14 mouse cellular contexts compared by ENCODE assay signal in genomic region chr4:55415864-55416263, GRCm38 (mm10).
DNase-seq lines count a peak whose midpoint lies in the region; ATAC-seq and TF ChIP-seq lines count a peak whose summit lies in the region.
"Had no signal": no experiment of that assay in that cellular context is flagged by ENCODE, and none has a peak within 500 bp of the region (broad histone marks: within the 10 kb centered on the region; RNA-seq: fewer than 3 reads in every experiment).

No protein-coding gene starts in this region.

- no peak overlapping the region for H3K9ac ChIP-seq in midbrain, embryonic 14.5 days (replicated peaks; ENCODE audit: low read length)
- H3K9ac ChIP-seq in midbrain, embryonic 16.5 days (ENCODE audit: low read depth, low read length): no peak overlapping the region
- H3K9ac ChIP-seq: liver, embryonic 13.5 days had no signal

- H3K4me3 ChIP-seq in gastrocnemius, adult 2 months: no peak overlapping the region
- no peak overlapping the region for H3K4me3 ChIP-seq in midbrain, embryonic 14.5 days (replicated peaks; ENCODE audit: low read depth, low read length)
- no peak overlapping the region for H3K4me3 ChIP-seq in midbrain, embryonic 16.5 days (ENCODE audit: low read depth, low read length)
- H3K4me3 ChIP-seq: heart, embryonic 10.5 days; liver, embryonic 13.5 days had no signal

- H3K27ac ChIP-seq in gastrocnemius, adult 2 months: no peak overlapping the region
- no peak overlapping the region for H3K27ac ChIP-seq in midbrain, embryonic 14.5 days (replicated peaks; ENCODE audit: low read depth, low read length)
- no peak overlapping the region for H3K27ac ChIP-seq in midbrain, embryonic 16.5 days (ENCODE audit: low read length)
- H3K27ac ChIP-seq: heart, embryonic 10.5 days; liver, embryonic 13.5 days had no signal

- ATAC-seq in midbrain, embryonic 14.5 days (ENCODE audit: low FRiP score, low TSS enrichment): no peak
- no peak for ATAC-seq in midbrain, embryonic 16.5 days

- no peaks in the 10 kb centered on the region for H3K9me3 ChIP-seq in midbrain, embryonic 14.5 days (ENCODE audit: control insufficient read depth, low read length)
- H3K9me3 ChIP-seq in midbrain, embryonic 16.5 days (replicated peaks; ENCODE audit: control insufficient read depth, low read length, poor library complexity, severe bottlenecking): no peaks in the 10 kb centered on the region
- H3K9me3 ChIP-seq: heart, embryonic 10.5 days; liver, embryonic 13.5 days had no signal

- H3K4me1 ChIP-seq in midbrain, embryonic 14.5 days (ENCODE audit: control insufficient read depth, insufficient read depth, low read length): no peaks in the 10 kb centered on the region
- peaks cover 4% of the 10 kb centered on the region; the same call in 1 of the 2 replicates for H3K4me1 ChIP-seq in midbrain, embryonic 16.5 days (ENCODE audit: control insufficient read depth, insufficient read depth, low read length)
- H3K4me1 ChIP-seq: heart, embryonic 10.5 days; liver, embryonic 13.5 days had no signal

- WGBS in midbrain, embryonic 14.5 days: 22% methylated on average over 3 of the region's 3 CpGs
- 25% methylated on average over 3 of the region's 3 CpGs for WGBS in midbrain, embryonic 16.5 days

- no peaks in the 10 kb centered on the region for H3K27me3 ChIP-seq in midbrain, embryonic 14.5 days (ENCODE audit: control insufficient read depth, insufficient read depth, low read length)
- no peaks in the 10 kb centered on the region for H3K27me3 ChIP-seq in midbrain, embryonic 16.5 days (ENCODE audit: control insufficient read depth, insufficient read depth, low read depth, low read length)
- H3K27me3 ChIP-seq: liver, embryonic 13.5 days had no signal

- H3K4me2 ChIP-seq in midbrain, embryonic 14.5 days (ENCODE audit: low read length): no peak overlapping the region
- H3K4me2 ChIP-seq in midbrain, embryonic 16.5 days (ENCODE audit: low read length): no peak overlapping the region
- H3K4me2 ChIP-seq: liver, embryonic 13.5 days had no signal

- DNase-seq in gastrocnemius, adult 2 months: peak; percentile 27
- no peak for DNase-seq in gastrocnemius, adult 18-20 months (ENCODE audit: low spot score)
- peak; percentile 34 for DNase-seq in midbrain, embryonic 14.5 days
- peak; percentile 56 for DNase-seq in brain, embryonic 18.5 days (ENCODE audit: low read depth, low spot score)
- peak; percentile 14 to 20 for DNase-seq in layer of hippocampus, postnatal 10 days (ENCODE audit: low spot score in 2 of 2)
- DNase-seq in heart, adult 8-10 months (ENCODE audit: low spot score): no peak
- DNase-seq in urinary bladder, postnatal 25 days (ENCODE audit: low spot score): no peak
- DNase-seq: adrenal gland, postnatal 10 days; cerebellum, adult 11 months; liver, embryonic 13.5 days; lung, postnatal 36 days; retina, postnatal 1 day had no signal

- intact Hi-C loops in gastrocnemius, adult 2 months (cut with DNase I): no loop called here

- TF ChIP-seq CTCF in gastrocnemius, adult 2 months (IDR thresholded peaks at IDR 0.05): no peak

- no peaks in the 10 kb centered on the region for H3K36me3 ChIP-seq in midbrain, embryonic 14.5 days (ENCODE audit: control insufficient read depth, insufficient read depth, low read length)
- H3K36me3 ChIP-seq in midbrain, embryonic 16.5 days (ENCODE audit: control insufficient read depth, insufficient read depth, low read length): no peaks in the 10 kb centered on the region
- H3K36me3 ChIP-seq: heart, embryonic 10.5 days; liver, embryonic 13.5 days had no signal

Comparison
In these comparisons a context has a peak if more than half of its experiments do, and no peak if none do; other contexts are left out.
1. DNase-seq: peak in gastrocnemius, adult 2 months (single experiment), midbrain, embryonic 14.5 days (single experiment), brain, embryonic 18.5 days (single experiment) and layer of hippocampus, postnatal 10 days (2 of 2); none in gastrocnemius, adult 18-20 months (single experiment), heart, adult 8-10 months (single experiment) and urinary bladder, postnatal 25 days (single experiment).